10 mouse cellular contexts compared by ENCODE assay signal in the genomic region with DNA sequence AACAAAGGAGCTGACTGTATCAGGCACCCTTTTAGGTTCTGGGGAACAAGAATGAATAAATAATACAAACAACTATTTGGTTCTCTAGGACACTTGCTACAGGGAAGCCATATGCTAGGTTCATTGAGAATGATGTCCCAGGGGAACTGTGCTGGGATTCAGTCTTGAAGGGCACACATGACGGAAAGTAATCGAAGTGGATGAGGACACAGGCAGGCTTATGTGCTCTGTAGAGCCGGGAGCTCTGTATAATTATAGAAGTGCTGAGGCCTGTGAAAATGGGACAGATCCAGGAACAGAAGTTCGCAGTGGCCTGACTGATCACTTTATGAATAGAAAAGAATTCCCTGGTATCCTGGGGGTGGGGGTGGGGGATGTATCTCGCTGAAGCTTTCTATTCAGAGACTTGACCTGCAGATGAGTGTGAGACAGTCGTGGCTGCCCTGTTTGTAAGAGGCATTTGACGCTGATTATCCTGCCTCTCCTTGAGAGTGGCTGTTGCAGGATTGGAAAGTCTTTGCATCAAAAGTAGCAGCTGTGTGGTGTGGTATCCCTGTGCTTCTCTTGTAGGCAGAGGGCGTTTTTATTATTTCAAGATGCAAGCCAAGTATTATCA.
A peak's percentile ranks its signal among the peaks of the same experiment; 100 is the strongest.
DNase-seq lines count a peak whose midpoint lies in the region; ATAC-seq and TF ChIP-seq lines count a peak whose summit lies in the region.
"Had no signal": no experiment of that assay in that cellular context is flagged by ENCODE, and none has a peak within 500 bp of the region (broad histone marks: within the 10 kb centered on the region; RNA-seq: fewer than 3 reads in every experiment).

No protein-coding gene starts in this region.

- H3K36me3 ChIP-seq in forebrain, postnatal 0 days (ENCODE audit: insufficient read depth) = no peaks in the 10 kb centered on the region
- no peaks in the 10 kb centered on the region for H3K36me3 ChIP-seq in forebrain, embryonic 16.5 days (ENCODE audit: control insufficient read depth, insufficient read depth)
- H3K36me3 ChIP-seq in neural tube, embryonic 12.5 days = no peaks in the 10 kb centered on the region
- no peaks in the 10 kb centered on the region for H3K36me3 ChIP-seq in neural tube, embryonic 15.5 days
- H3K36me3 ChIP-seq in limb, embryonic 12.5 days = no peaks in the 10 kb centered on the region

- no peak overlapping the region for H3K4me2 ChIP-seq in forebrain, postnatal 0 days (ENCODE audit: low read depth)
- no peak overlapping the region for H3K4me2 ChIP-seq in forebrain, embryonic 16.5 days (ENCODE audit: low read length)
- peak overlapping the region; percentile 18; the same call in 1 of the 2 replicates for H3K4me2 ChIP-seq in neural tube, embryonic 12.5 days (replicated peaks)
- no peak overlapping the region for H3K4me2 ChIP-seq in neural tube, embryonic 15.5 days
- no peak overlapping the region for H3K4me2 ChIP-seq in limb, embryonic 12.5 days

- WGBS in forebrain, postnatal 0 days = 13% methylated on average over 8 of the region's 8 CpGs
- WGBS in forebrain, embryonic 16.5 days = 15% methylated on average over 8 of the region's 8 CpGs
- WGBS in neural tube, embryonic 12.5 days = 19% methylated on average over 8 of the region's 8 CpGs
- 12% methylated on average over 8 of the region's 8 CpGs for WGBS in neural tube, embryonic 15.5 days
- 46% methylated on average over 8 of the region's 8 CpGs for WGBS in limb, embryonic 12.5 days

- TF ChIP-seq CTCF in forebrain, postnatal 0 days (IDR thresholded peaks at IDR 0.05; ENCODE audit: low read depth) = no peak

- H3K9me3 ChIP-seq in forebrain, postnatal 0 days (ENCODE audit: low read length) = no peaks in the 10 kb centered on the region
- H3K9me3 ChIP-seq in forebrain, embryonic 16.5 days (ENCODE audit: control insufficient read depth, low read length) = no peaks in the 10 kb centered on the region
- H3K9me3 ChIP-seq in neural tube, embryonic 12.5 days = no peaks in the 10 kb centered on the region
- no peaks in the 10 kb centered on the region for H3K9me3 ChIP-seq in neural tube, embryonic 15.5 days (replicated peaks)
- H3K9me3 ChIP-seq in limb, embryonic 12.5 days = no peaks in the 10 kb centered on the region

- no peaks in the 10 kb centered on the region for H3K27me3 ChIP-seq in forebrain, postnatal 0 days (ENCODE audit: insufficient read depth, low read length)
- no peaks in the 10 kb centered on the region for H3K27me3 ChIP-seq in forebrain, embryonic 16.5 days (replicated peaks; ENCODE audit: control insufficient read depth, insufficient read depth, low read length)
- no peaks in the 10 kb centered on the region for H3K27me3 ChIP-seq in neural tube, embryonic 12.5 days (replicated peaks)
- no peaks in the 10 kb centered on the region for H3K27me3 ChIP-seq in neural tube, embryonic 15.5 days (replicated peaks)
- no peaks in the 10 kb centered on the region for H3K27me3 ChIP-seq in limb, embryonic 12.5 days

- peak; percentile 11 for DNase-seq in forebrain, postnatal 0 days
- DNase-seq in urinary bladder, postnatal 14 days (ENCODE audit: low spot score) = no peak
- no peak for DNase-seq in thymus, postnatal 36 days
- DNase-seq: adrenal gland, adult 2 months; kidney, postnatal 36 days had no signal

- ATAC-seq in forebrain, postnatal 0 days = peak; percentile 38; the same call in 1 of the 2 replicates
- no peak for ATAC-seq in forebrain, embryonic 16.5 days
- peak; percentile 61; the same call in 1 of the 2 replicates for ATAC-seq in neural tube, embryonic 12.5 days (ENCODE audit: low FRiP score, low read depth)
- no peak for ATAC-seq in neural tube, embryonic 15.5 days (ENCODE audit: low FRiP score)
- ATAC-seq in limb, embryonic 12.5 days (ENCODE audit: insufficient number of reproducible peaks, insufficient read depth, low FRiP score, low TSS enrichment, low read depth) = no peak
- no peak for ATAC-seq in CD4-positive, CD25-positive, alpha-beta regulatory T cell, adult 4 months

- H3K4me1 ChIP-seq in forebrain, postnatal 0 days (ENCODE audit: insufficient read depth) = no peaks in the 10 kb centered on the region
- peaks cover 9% of the 10 kb centered on the region for H3K4me1 ChIP-seq in forebrain, embryonic 16.5 days (replicated peaks; ENCODE audit: control insufficient read depth, insufficient read depth, low read length)
- peaks cover 10% of the 10 kb centered on the region for H3K4me1 ChIP-seq in neural tube, embryonic 12.5 days
- peaks cover 9% of the 10 kb centered on the region for H3K4me1 ChIP-seq in neural tube, embryonic 15.5 days
- peaks cover 29% of the 10 kb centered on the region for H3K4me1 ChIP-seq in limb, embryonic 12.5 days (replicated peaks)

- H3K27ac ChIP-seq in forebrain, postnatal 0 days (ENCODE audit: low read depth, low read length) = no peak overlapping the region
- H3K27ac ChIP-seq in forebrain, embryonic 16.5 days (ENCODE audit: low read length) = no peak overlapping the region
- H3K27ac ChIP-seq in neural tube, embryonic 12.5 days = no peak overlapping the region
- no peak overlapping the region; the same call in 1 of the 2 replicates for H3K27ac ChIP-seq in neural tube, embryonic 15.5 days (replicated peaks)
- peak overlapping the region; percentile 41; the same call in 1 of the 2 replicates for H3K27ac ChIP-seq in limb, embryonic 12.5 days

- H3K4me3 ChIP-seq in forebrain, postnatal 0 days (ENCODE audit: low read depth, low read length) = no peak overlapping the region
- H3K4me3 ChIP-seq in forebrain, embryonic 16.5 days (replicated peaks; ENCODE audit: low read length) = no peak overlapping the region
- no peak overlapping the region for H3K4me3 ChIP-seq in neural tube, embryonic 12.5 days
- H3K4me3 ChIP-seq in neural tube, embryonic 15.5 days (replicated peaks) = no peak overlapping the region
- no peak overlapping the region for H3K4me3 ChIP-seq in limb, embryonic 12.5 days (replicated peaks)

- no peak overlapping the region for H3K9ac ChIP-seq in forebrain, postnatal 0 days
- H3K9ac ChIP-seq in forebrain, embryonic 16.5 days (replicated peaks; ENCODE audit: low read depth, low read length) = no peak overlapping the region
- H3K9ac ChIP-seq in neural tube, embryonic 12.5 days = no peak overlapping the region
- no peak overlapping the region for H3K9ac ChIP-seq in neural tube, embryonic 15.5 days (replicated peaks)
- no peak overlapping the region for H3K9ac ChIP-seq in limb, embryonic 12.5 days (replicated peaks)

Comparison
In these comparisons a context has a peak if more than half of its experiments do, and no peak if none do; other contexts are left out.
1. ATAC-seq: peak in forebrain, postnatal 0 days (single experiment) and neural tube, embryonic 12.5 days (single experiment); none in forebrain, embryonic 16.5 days (single experiment), neural tube, embryonic 15.5 days (single experiment), limb, embryonic 12.5 days (single experiment) and CD4-positive, CD25-positive, alpha-beta regulatory T cell, adult 4 months (single experiment).